Mouse (Mus musculus): ENCODE data around the gene Khk.

- TF ChIP-seq POLR2A (IDR thresholded peaks at IDR 0.05; ENCODE audit: borderline replicate concordance, low read depth, low read length) (no peak), CTCF (IDR thresholded peaks at IDR 0.05; ENCODE audit: low read depth, low read length) (no peak)
Measured at GRCm38 (mm10) chr5:30950451-30950850, 29.2 kb downstream of the Khk start.
